Mouse (Mus musculus) heart, embryonic 12.5 days (tissue): ENCODE measurements around the gene Elane. TPM values are rescaled to one million over a fixed set of nuclear protein-coding genes. Genes with fewer than 3 reads are reported as not detected.

Experiments
- ATAC-seq: fragments of 200-750 bp; cut with Nextera tagmentation; 2 replicates; pipeline ENCODE4 v1.8.0; 2017; ENCODE audit warnings: moderate TSS enrichment, moderate library complexity; ENCODE audit not compliant: insufficient number of reproducible peaks, low FRiP score
- H3K27ac ChIP-seq: fragments of 300-500 bp; sonication (generic); 2 replicates; pipeline ENCODE4 v1.5.1; 2016; ENCODE audit warnings: mild to moderate bottlenecking, moderate library complexity; ENCODE audit not compliant: poor library complexity, severe bottlenecking
- H3K27me3 ChIP-seq: fragments of 300-500 bp; sonication (generic); replicated peaks from 2 replicates; pipeline ENCODE4 v1.6.1; 2016; ENCODE audit warnings: mild to moderate bottlenecking, moderate library complexity
- H3K36me3 ChIP-seq: fragments of 300-500 bp; sonication (generic); 2 replicates; pipeline ENCODE4 v1.6.1; 2016; ENCODE audit warnings: mild to moderate bottlenecking, moderate library complexity
- H3K4me1 ChIP-seq: fragments of 300-500 bp; sonication (generic); replicated peaks from 2 replicates; pipeline ENCODE4 v1.6.1; 2016; ENCODE audit warnings: mild to moderate bottlenecking
- H3K4me2 ChIP-seq: fragments of 300-500 bp; sonication (generic); 2 replicates; pipeline ENCODE4 v1.6.1; 2016; ENCODE audit warnings: mild to moderate bottlenecking, moderate library complexity
- H3K4me3 ChIP-seq: fragments of 300-500 bp; sonication (generic); 2 replicates; pipeline ENCODE4 v1.5.1; 2016; ENCODE audit warnings: mild to moderate bottlenecking
- H3K9ac ChIP-seq: fragments of 300-500 bp; sonication (generic); 2 replicates; pipeline ENCODE4 v1.6.1; 2016; ENCODE audit warnings: mild to moderate bottlenecking, moderate library complexity
- H3K9me3 ChIP-seq: fragments of 300-500 bp; sonication (generic); replicated peaks from 2 replicates; pipeline ENCODE4 v1.6.1; 2016; ENCODE audit warnings: mild to moderate bottlenecking, moderate library complexity
- WGBS: fragments of 180-500 bp; shearing (Covaris S2); methylation state at CpG from one replicate; pipeline ENCODE4 v1.1.7; 2016; 5-methylcytosine and 5-hydroxymethylcytosine counted together
- polyA plus RNA-seq: library from polyadenylated mRNA; unstranded; fragments of >200 nt; fragmentation: Nextera tagmentation; extraction: Ambion mirVana; gene quantifications from 2 replicates; pipeline ENCODE4 v1.2.1, GENCODE M21; 2016

The Elane gene
- polyA plus RNA-seq, 1 experiment from 2014 or later: 0.47 TPM

DNA sequence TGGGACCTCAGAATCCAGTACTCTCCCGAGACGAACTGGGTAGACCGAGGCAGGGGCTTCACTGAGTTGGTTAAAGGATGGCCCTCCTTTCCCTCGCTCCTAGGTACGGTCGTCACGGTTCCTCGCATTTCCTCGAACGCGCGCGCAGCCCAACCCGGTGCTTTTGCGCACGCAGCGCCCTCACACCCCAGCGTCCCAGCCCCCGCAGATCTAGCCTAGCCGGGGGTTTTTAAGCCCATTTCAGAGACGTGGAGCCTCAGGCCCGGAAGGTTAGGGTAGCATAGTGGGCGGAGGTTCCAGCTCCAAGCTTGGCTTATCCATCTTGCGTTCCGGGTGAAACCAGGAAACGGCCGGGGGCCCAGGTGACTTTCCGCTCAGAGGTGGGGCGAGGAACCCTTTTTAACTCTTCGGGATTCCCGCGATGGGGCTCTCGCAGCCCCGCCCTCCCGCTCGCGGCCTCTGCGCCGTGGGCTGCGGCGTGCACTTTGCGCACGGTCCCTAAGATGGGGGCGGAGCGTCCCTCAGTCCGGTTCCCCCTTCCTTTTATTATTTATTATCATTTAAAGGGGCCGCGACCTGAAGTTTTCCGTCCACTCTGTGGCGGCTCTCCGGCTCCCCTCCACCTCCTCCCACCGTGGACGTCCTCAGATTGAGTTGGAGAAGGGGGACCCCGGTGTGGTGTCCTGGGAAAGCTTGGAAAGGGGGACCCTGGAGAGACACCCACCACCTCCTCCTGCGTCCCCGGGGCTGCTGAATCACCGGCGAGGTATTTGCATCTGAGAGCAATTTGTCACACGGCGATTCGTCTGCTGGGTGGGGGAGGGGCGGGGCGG lies 40.7 kb downstream of the Elane start, which contains the start of gene Arid3a:
Gene Arid3a, plus strand, starts transcription at position 553 of the 833 bp plus-strand sequence.
- H3K4me3 ChIP-seq: peak within 1 kb of the TSS; percentile 94
- WGBS: under 1% methylated on average over 63 of the region's 63 CpGs
- no peaks in the 10 kb centered on the region for H3K9me3 ChIP-seq
- peak within 1 kb of the TSS; percentile 98 for H3K27ac ChIP-seq
- peaks cover 16% of the 10 kb centered on the region for H3K36me3 ChIP-seq
- H3K9ac ChIP-seq: peak within 1 kb of the TSS; percentile 96
- peaks cover 45% of the 10 kb centered on the region for H3K4me1 ChIP-seq
- peak within 1 kb of the TSS; percentile 80 for H3K4me2 ChIP-seq
- H3K27me3 ChIP-seq: peaks cover 22% of the 10 kb centered on the region
- ATAC-seq: peak; percentile 84

DNA sequence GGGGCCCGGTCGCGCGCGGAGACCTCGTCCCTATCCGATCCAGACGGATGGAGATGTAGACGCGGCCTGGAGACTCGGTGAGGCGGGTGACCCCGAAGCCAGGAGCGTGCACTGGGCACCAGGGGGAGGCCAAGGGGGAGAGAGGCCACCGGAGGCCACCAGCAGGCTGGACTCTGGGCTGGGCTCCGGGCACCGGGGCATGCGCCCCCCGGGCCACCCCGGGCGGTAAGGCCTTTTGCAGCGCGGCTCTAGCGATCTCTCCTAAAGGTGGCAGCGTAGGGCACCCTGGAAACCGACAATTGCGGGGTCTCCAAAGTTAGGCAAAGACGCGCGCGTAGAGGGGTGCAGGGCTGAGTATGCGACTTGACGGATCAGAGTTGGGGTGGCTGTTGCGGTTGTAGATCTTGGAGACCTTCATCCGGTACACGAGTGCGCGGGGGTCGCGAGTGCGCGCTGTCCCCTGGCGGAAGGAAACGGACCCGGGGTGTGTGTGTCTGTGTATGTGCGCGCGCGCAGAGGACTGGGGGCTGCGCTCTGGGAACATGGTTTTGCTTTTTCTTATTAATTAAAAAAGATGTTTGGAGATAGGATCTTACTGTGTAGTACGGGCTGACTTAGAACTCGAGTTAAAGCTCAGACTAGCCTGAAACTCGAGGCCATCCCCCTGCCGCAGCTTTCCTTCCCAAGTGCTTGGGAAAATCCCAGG lies 41.4 kb downstream of the Elane start:
- H3K36me3 ChIP-seq: peaks cover 23% of the 10 kb centered on the region
- WGBS: under 1% methylated on average over 52 of the region's 54 CpGs
- H3K4me1 ChIP-seq: peaks cover 50% of the 10 kb centered on the region
- H3K27me3 ChIP-seq: peaks cover 14% of the 10 kb centered on the region
- peak overlapping the region; percentile 98 for H3K27ac ChIP-seq
- peak overlapping the region; percentile 94 for H3K4me3 ChIP-seq
- H3K9ac ChIP-seq: peak overlapping the region; percentile 96
- H3K9me3 ChIP-seq: no peaks in the 10 kb centered on the region
- ATAC-seq: peak; percentile 51
- peak overlapping the region; percentile 80 for H3K4me2 ChIP-seq

DNA sequence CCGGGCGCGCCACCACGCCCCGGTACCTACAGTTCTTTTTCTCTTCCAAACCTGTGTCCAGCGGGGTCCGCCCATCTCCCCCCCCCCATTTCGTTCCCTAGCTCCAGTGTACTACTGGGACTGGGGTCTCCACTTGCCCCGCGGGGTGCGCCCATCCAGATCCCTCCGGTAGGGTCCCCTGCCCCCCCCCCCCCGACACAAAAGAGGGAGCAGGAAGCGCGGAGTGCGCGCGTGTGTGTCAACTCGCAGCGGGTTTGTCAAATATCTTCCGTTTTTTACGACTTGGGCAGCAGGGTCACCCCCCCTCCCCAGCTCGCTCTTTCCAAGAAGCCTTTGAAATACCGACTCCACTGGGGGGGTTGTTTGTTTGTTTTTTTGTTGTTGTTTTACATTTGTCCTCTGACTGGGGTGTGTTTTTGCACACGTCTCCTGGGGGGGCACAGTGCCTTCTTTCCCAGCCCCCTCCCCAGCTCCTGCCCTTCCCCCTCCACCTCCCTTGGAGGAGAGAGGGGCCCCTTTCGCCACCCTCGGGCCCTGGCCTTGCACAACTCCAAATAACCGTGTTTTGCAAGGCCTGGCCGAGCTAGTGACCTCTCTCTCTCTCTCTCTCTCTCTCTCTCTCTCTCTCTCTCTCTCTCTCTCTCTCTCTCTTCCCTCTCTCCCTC lies 42.1 kb downstream of the Elane start:
- peaks cover 25% of the 10 kb centered on the region for H3K36me3 ChIP-seq
- H3K4me2 ChIP-seq: peak overlapping the region; percentile 80
- peak overlapping the region; percentile 96 for H3K9ac ChIP-seq
- H3K9me3 ChIP-seq: no peaks in the 10 kb centered on the region
- ATAC-seq: peak; percentile 7
- peak overlapping the region; percentile 94 for H3K4me3 ChIP-seq
- under 1% methylated on average over 29 of the region's 29 CpGs for WGBS
- peaks cover 7% of the 10 kb centered on the region for H3K27me3 ChIP-seq
- peaks cover 57% of the 10 kb centered on the region for H3K4me1 ChIP-seq
- H3K27ac ChIP-seq: peak overlapping the region; percentile 98

DNA sequence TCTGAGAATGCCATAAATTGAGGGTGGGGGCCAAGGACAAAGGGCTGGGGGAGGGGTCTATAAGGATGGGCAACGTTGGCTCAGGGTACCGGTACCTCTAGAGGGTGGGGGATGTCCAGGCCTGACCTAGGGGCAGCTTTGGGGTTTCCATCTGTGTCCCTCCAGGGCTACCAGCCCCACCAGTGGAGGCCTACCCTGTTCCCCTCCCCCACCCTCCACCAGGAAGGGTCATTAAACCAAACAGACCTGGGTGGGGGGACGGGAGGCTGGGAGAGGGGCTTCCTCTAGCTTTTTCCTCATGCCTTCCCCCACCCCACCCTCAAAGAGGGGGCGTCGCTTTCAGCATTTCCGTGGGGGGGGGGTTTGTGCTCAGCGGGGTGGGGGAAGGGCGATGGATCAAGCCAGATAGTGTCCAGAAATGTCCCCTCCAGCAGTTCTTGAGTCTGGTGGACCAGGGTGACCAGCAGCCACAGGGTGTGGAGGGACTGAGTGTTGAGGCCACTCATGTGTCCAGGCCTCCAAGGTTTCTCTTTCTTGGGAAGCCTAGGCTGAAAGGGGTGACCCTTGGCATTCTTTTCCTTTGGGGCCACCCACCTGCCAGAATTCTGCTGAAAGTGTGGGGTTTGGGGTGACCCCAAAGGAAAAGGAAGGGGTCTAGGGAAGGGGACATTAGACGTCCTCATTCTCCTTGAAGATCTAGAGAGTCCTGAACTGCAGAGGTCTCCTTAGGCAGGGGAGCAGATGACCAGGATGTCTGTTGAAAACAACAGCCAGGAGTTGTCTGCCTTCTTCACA lies 43.1 kb downstream of the Elane start:
- H3K27me3 ChIP-seq: 0 out of 2 replicates have a peak, but pooled peaks cover 2% of the 10 kb centered on the region
- H3K27ac ChIP-seq: peak overlapping the region; percentile 98
- H3K9me3 ChIP-seq: no peaks in the 10 kb centered on the region
- peak overlapping the region; percentile 80 for H3K4me2 ChIP-seq
- H3K4me1 ChIP-seq: peaks cover 67% of the 10 kb centered on the region
- ATAC-seq: no peak
- peak overlapping the region; percentile 96 for H3K9ac ChIP-seq
- WGBS: 22% methylated on average over 9 of the region's 9 CpGs
- H3K4me3 ChIP-seq: peak overlapping the region; percentile 94
- peaks cover 34% of the 10 kb centered on the region for H3K36me3 ChIP-seq

DNA sequence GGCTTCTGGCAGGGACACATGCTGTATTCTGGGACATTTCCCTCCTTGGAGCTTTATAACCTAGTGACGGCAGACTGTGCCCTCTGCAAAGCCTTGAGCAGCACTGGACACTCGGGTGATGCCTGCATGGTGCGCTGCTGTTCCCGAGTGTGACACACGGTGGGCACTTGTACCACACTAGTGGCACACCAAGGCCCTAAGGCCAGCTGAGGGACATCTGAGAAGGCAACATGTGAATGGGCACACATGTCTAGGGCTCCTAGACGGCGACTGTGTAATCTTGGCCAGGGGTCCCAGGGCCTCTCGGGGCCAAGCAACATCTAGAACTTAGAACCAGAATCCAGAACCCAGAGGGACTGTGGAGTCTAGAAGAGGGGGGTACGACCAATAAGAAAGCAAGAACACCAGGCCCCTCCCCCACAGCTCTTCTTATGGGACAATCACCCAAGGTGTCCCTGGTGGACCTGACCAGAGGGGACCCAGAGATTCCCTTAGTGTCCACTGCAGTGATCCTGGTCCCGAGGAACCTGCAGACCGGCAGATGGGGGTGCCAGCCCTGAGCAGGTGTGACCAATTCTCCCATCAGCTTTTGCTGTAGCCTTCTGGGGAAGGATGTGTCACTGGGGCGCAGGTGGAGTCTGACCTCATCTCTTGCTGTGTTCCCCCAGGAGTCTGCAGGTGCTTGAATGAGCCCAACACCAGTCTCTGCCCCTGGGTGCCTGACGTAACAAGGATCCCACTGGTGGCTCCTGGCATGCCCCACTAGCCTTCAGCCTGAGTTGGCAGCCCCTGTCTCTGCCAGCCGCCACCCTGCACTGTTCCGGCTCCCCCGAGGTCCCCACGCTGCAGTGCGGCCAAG lies 44.1 kb downstream of the Elane start:
- Histone ChIP-seq H3K27ac (peak overlapping the region; percentile 98), H3K4me1 (peaks cover 78% of the 10 kb centered on the region), H3K4me3 (no peak overlapping the region), H3K9me3 (no peaks in the 10 kb centered on the region), H3K4me2 (peak overlapping the region; percentile 80; the same call in 1 of the 2 replicates), H3K9ac (peak overlapping the region; percentile 96; the same call in 1 of the 2 replicates), H3K36me3 (peaks cover 40% of the 10 kb centered on the region), H3K27me3 (no peaks in the 10 kb centered on the region)
- no peak for ATAC-seq
- WGBS: 87% methylated on average over 18 of the region's 18 CpGs

DNA sequence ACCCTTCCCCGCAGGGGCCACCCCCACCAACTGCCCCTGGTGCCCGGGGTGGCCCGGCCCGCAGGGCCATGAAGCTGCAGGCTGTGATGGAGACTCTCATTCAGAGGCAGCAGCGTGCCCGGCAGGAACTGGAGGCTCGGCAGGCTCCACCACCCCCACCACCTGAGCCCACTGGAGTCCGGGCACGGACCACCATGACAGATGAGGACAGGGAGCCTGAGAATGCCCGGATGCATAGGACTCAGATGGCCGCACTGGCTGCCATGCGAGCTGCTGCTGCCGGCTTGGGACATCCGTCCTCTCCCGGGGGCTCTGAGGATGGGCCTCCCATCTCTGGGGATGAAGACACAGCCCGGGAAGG lies 44.8 kb downstream of the Elane start:
- Histone ChIP-seq H3K9ac (no peak overlapping the region), H3K27me3 (no peaks in the 10 kb centered on the region), H3K36me3 (peaks cover 43% of the 10 kb centered on the region), H3K4me3 (no peak overlapping the region), H3K27ac (no peak overlapping the region), H3K4me2 (no peak overlapping the region), H3K4me1 (peaks cover 80% of the 10 kb centered on the region), H3K9me3 (no peaks in the 10 kb centered on the region)
- WGBS: 87% methylated on average over 16 of the region's 16 CpGs
- ATAC-seq: no peak

DNA sequence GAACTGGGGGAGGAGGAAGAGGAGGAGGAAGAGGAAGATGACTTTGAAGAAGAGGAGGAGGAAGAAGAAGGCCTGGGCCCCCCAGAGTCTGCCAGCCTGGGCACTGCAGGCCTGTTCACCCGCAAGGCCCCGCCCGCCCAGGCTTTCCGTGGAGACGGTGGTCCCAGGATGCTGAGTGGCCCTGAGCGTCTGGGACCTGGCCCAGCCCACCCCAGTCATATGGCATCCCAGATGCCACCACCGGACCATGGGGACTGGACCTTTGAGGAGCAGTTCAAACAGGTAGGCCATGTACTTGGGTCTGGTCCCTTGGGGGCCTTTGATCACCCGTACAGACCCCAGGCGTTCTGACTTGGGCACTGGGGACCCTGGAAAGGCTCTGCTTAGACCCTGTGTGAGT lies 45.8 kb downstream of the Elane start:
- peaks cover 43% of the 10 kb centered on the region for H3K36me3 ChIP-seq
- no peaks in the 10 kb centered on the region for H3K27me3 ChIP-seq
- H3K4me3 ChIP-seq: no peak overlapping the region
- no peak overlapping the region for H3K27ac ChIP-seq
- peak overlapping the region; percentile 49; the same call in 1 of the 2 replicates for H3K4me2 ChIP-seq
- no peak for ATAC-seq
- H3K4me1 ChIP-seq: peaks cover 82% of the 10 kb centered on the region
- H3K9ac ChIP-seq: no peak overlapping the region
- H3K9me3 ChIP-seq: no peaks in the 10 kb centered on the region
- WGBS: 78% methylated on average over 9 of the region's 9 CpGs

DNA sequence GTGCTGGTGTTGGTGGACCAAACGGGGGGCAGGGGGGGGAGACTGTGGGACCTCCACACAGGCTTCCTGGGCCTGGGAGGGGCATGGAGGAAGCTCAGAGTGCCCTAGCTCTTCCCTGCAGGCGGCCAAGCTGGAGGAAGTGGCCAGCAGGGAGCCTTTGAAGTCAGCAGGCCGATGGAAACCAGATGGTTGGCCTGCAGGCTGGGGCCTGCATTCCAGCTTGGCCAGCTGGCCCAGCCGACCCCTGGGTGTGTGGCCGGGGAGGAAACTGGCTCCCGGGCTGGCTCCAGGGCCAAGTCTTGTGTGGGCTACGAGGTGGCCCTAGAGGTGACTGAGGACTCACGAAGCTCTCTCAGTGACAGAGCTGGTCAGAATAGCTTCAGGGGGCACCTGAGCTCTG lies 46.7 kb downstream of the Elane start:
- peaks cover 91% of the 10 kb centered on the region for H3K4me1 ChIP-seq
- no peaks in the 10 kb centered on the region for H3K27me3 ChIP-seq
- 10% methylated on average over 8 of the region's 8 CpGs for WGBS
- 0 out of 2 replicates have a peak overlapping the region, but pooled peaks have one; percentile 4 for H3K4me3 ChIP-seq
- ATAC-seq: peak; percentile 17; the same call in 1 of the 2 replicates
- H3K4me2 ChIP-seq: peak overlapping the region; percentile 49
- H3K27ac ChIP-seq: peak overlapping the region; percentile 75
- H3K36me3 ChIP-seq: peaks cover 48% of the 10 kb centered on the region
- H3K9ac ChIP-seq: peak overlapping the region; percentile 46
- no peaks in the 10 kb centered on the region for H3K9me3 ChIP-seq

DNA sequence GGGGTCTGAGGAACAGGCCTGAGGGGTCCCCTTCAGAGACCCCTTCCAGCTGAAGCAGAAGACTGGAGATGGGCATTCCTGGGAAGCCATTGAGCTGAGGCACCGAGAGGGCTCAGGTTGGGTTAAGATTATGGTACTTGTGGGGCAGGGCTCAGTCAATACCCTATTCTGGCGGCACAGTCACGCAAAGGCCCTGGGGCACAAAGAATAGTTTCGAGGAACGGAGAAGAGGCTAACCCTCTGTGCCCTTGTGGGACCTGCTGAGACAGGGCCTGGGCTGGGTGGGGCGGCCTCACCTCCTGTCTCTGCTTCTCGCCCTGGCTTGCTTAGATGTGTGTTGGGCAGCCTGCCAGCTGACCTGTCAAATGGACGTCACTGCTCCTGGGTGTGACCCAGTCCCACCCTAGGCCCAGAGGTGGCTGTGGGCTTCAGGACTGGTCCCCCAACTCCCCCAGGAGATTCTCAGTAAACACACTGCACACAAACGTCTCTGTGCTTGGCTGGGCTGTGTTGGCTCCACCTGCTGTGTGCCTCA lies 47.2 kb downstream of the Elane start:
- 50% methylated on average over 9 of the region's 9 CpGs for WGBS
- Histone ChIP-seq H3K4me2 (peak overlapping the region; percentile 49), H3K9me3 (no peaks in the 10 kb centered on the region), H3K27ac (peak overlapping the region; percentile 75), H3K36me3 (peaks cover 53% of the 10 kb centered on the region), H3K27me3 (no peaks in the 10 kb centered on the region), H3K4me3 (0 out of 2 replicates have a peak overlapping the region, but pooled peaks have one; percentile 4), H3K9ac (peak overlapping the region; percentile 46), H3K4me1 (peaks cover 96% of the 10 kb centered on the region)
- no peak for ATAC-seq
